Mouse (Mus musculus) kidney, embryonic 16.5 days (tissue): ENCODE results near the gene Selenoi. TPM values are rescaled to one million over a fixed set of nuclear protein-coding genes. Genes with fewer than 3 reads are reported as not detected.

ENCODE experiments used
- ATAC-seq: fragments of 200-750 bp; cut with Nextera tagmentation; 2 replicates; pipeline ENCODE4 v1.8.0; 2017; ENCODE audit warnings: moderate TSS enrichment; ENCODE audit not compliant: low FRiP score, low TSS enrichment
- H3K27ac ChIP-seq: fragments of 300-500 bp; sonication (generic); 2 replicates; pipeline ENCODE4 v1.5.1; 2014; ENCODE audit warnings: low read length
- H3K27me3 ChIP-seq: fragments of 300-500 bp; sonication (generic); 2 replicates; pipeline ENCODE4 v1.6.1; 2014; ENCODE audit warnings: low read length, control low read depth, mixed read lengths; ENCODE audit not compliant: insufficient read depth
- H3K36me3 ChIP-seq: fragments of 300-500 bp; sonication (generic); 2 replicates; pipeline ENCODE4 v1.6.1; 2014; ENCODE audit warnings: low read length, control low read depth, mixed read lengths; ENCODE audit not compliant: insufficient read depth
- H3K4me1 ChIP-seq: fragments of 300-500 bp; sonication (generic); 2 replicates; pipeline ENCODE4 v1.6.1; 2014; ENCODE audit warnings: low read length, control low read depth, mixed read lengths; ENCODE audit not compliant: insufficient read depth
- H3K4me2 ChIP-seq: fragments of 300-500 bp; sonication (generic); replicated peaks from 2 replicates; pipeline ENCODE4 v1.6.1; 2014; ENCODE audit warnings: low read depth, low read length
- H3K4me3 ChIP-seq: fragments of 300-500 bp; sonication (generic); 2 replicates; pipeline ENCODE4 v1.5.1; 2014; ENCODE audit warnings: mild to moderate bottlenecking, low read length
- H3K9ac ChIP-seq: fragments of 300-500 bp; sonication (generic); replicated peaks from 2 replicates; pipeline ENCODE4 v1.6.1; 2014; ENCODE audit warnings: low read length
- H3K9me3 ChIP-seq: fragments of 300-500 bp; sonication (generic); 2 replicates; pipeline ENCODE4 v1.6.1; 2016; ENCODE audit warnings: low read length, control low read depth
- WGBS: fragments of 180-500 bp; shearing (Covaris S2); extraction: QIAGEN DNeasy Blood & Tissue Kit; methylation state at CpG from one replicate; pipeline ENCODE4 v1.1.7; 2014; 5-methylcytosine and 5-hydroxymethylcytosine counted together
- polyA plus RNA-seq: library from polyadenylated mRNA; unstranded; fragments of >200 nt; fragmentation: Nextera tagmentation; extraction: Ambion mirVana; gene quantifications from 2 replicates; pipeline ENCODE4 v1.2.1, GENCODE M21; 2015

Gene Selenoi
- polyA plus RNA-seq, 1 experiment from 2014 or later = 14.5 TPM

GRCm38 (mm10) chr5:30255567-30256354, 23.4 kb downstream of the Selenoi start:
- 85% methylated on average over 12 of the region's 12 CpGs for WGBS

DNA sequence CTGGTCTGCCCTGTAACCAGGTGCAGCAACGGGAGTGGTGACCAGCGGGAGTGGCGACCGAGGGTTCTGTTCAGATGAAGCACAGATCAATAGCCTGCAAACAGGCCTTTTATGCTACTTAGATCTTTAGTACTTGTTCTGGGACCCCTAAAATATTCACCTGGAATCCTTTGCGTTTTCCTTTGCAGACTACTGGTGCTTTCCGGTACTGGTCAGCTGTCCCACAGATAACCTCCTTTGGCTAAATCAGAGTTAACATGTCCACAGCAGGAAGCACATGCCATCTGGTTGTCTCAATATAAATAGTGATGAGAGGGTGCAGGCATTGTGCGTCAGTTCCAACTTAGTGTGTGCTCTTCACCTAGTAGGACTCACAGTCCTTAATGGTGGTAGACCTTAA, 26.4 kb downstream of the Selenoi start:
- no peak overlapping the region for H3K27ac ChIP-seq
- no peak overlapping the region for H3K9ac ChIP-seq
- no peaks in the 10 kb centered on the region for H3K4me1 ChIP-seq
- H3K4me2 ChIP-seq = no peak overlapping the region
- H3K36me3 ChIP-seq = peaks cover 12% of the 10 kb centered on the region; the same call in 1 of the 2 replicates
- H3K9me3 ChIP-seq = no peaks in the 10 kb centered on the region
- no peak for ATAC-seq
- WGBS = 93% methylated on average over 7 of the region's 7 CpGs
- H3K4me3 ChIP-seq = no peak overlapping the region
- no peaks in the 10 kb centered on the region for H3K27me3 ChIP-seq

More at GRCm38 (mm10) chr5:30255567-30256354, 23.4 kb downstream of the Selenoi start:
- no peak for ATAC-seq
- Histone ChIP-seq H3K27ac (no peak overlapping the region), H3K4me1 (no peaks in the 10 kb centered on the region), H3K36me3 (peaks cover 15% of the 10 kb centered on the region; the same call in 1 of the 2 replicates), H3K27me3 (no peaks in the 10 kb centered on the region), H3K4me2 (no peak overlapping the region), H3K9ac (no peak overlapping the region), H3K4me3 (no peak overlapping the region), H3K9me3 (no peaks in the 10 kb centered on the region)

- H3K27me3 ChIP-seq = no peaks in the 10 kb centered on the region
- H3K9ac ChIP-seq = no peak overlapping the region
- H3K4me3 ChIP-seq = no peak overlapping the region
- ATAC-seq = no peak
- peaks cover 13% of the 10 kb centered on the region for H3K36me3 ChIP-seq
- 70% methylated on average over 11 of the region's 11 CpGs for WGBS
- no peaks in the 10 kb centered on the region for H3K9me3 ChIP-seq
- no peaks in the 10 kb centered on the region for H3K4me1 ChIP-seq
- no peak overlapping the region for H3K27ac ChIP-seq
- H3K4me2 ChIP-seq = no peak overlapping the region
Measured at GRCm38 (mm10) chr5:30270571-30271190, 38.3 kb downstream of the Selenoi start.

- no peak for ATAC-seq
- Histone ChIP-seq H3K27ac (no peak overlapping the region), H3K36me3 (peaks cover 6% of the 10 kb centered on the region; the same call in 1 of the 2 replicates), H3K4me1 (no peaks in the 10 kb centered on the region), H3K9ac (no peak overlapping the region), H3K4me2 (no peak overlapping the region), H3K9me3 (no peaks in the 10 kb centered on the region), H3K4me3 (no peak overlapping the region), H3K27me3 (no peaks in the 10 kb centered on the region)
- 79% methylated on average over 11 of the region's 11 CpGs for WGBS
Measured at GRCm38 (mm10) chr5:30271599-30272281, 39.4 kb downstream of the Selenoi start.

DNA sequence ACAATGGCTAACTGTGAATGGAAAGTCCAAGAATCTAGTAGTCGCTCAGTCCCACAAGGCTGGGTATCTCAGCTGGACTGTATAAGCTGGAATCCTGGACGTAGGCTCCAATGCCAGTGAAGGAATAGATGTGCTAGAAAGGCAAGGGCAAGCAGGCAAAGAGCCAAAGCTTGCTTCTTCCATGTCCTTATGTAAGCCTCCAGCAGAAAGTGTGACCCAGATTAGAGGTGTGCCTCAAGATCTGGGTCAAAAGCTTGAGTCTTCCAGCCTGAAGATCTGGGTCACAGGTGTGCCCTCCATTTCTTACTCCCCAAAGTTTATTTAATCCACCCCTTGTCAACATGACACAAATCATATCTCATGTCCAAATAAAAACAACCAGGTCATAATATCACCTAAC, 44.0 kb downstream of the Selenoi start:
- no peaks in the 10 kb centered on the region for H3K27me3 ChIP-seq
- H3K27ac ChIP-seq = no peak overlapping the region
- H3K9ac ChIP-seq = no peak overlapping the region
- no peak overlapping the region for H3K4me3 ChIP-seq
- H3K4me1 ChIP-seq = no peaks in the 10 kb centered on the region
- H3K36me3 ChIP-seq = no peaks in the 10 kb centered on the region
- H3K4me2 ChIP-seq = no peak overlapping the region
- H3K9me3 ChIP-seq = no peaks in the 10 kb centered on the region
- ATAC-seq = no peak
- 80% methylated on average over 2 of the region's 2 CpGs for WGBS

DNA sequence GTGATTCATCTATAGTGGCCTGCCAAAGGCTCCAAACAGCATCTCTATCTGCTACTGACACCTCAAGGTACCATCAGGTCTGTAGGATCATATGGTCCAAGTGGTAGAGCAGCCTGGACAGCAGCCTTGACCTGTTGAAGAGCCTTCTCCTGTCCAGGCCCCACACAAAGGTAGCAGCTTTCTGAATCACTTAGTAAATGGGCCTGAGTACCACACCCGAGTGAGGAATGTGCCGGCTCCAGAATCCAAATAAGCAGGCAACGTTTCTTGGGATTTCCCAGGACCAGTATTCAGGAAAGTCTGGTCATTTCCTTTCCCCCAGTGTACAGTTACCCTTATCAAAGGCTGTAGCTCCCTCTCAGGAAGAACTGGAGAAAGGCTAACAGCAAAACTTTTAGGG, 46.6 kb downstream of the Selenoi start:
- Histone ChIP-seq H3K4me2 (no peak overlapping the region), H3K27ac (no peak overlapping the region), H3K9ac (no peak overlapping the region), H3K36me3 (no peaks in the 10 kb centered on the region), H3K9me3 (no peaks in the 10 kb centered on the region), H3K4me1 (no peaks in the 10 kb centered on the region), H3K4me3 (no peak overlapping the region), H3K27me3 (no peaks in the 10 kb centered on the region)
- WGBS = 59% methylated on average over 3 of the region's 3 CpGs
- ATAC-seq = no peak

- 86% methylated on average over 4 of the region's 4 CpGs for WGBS
- Histone ChIP-seq H3K9me3 (no peaks in the 10 kb centered on the region), H3K4me2 (no peak overlapping the region), H3K27ac (no peak overlapping the region), H3K36me3 (no peaks in the 10 kb centered on the region), H3K9ac (no peak overlapping the region), H3K4me1 (no peaks in the 10 kb centered on the region), H3K4me3 (no peak overlapping the region), H3K27me3 (no peaks in the 10 kb centered on the region)
- ATAC-seq = no peak
Measured at GRCm38 (mm10) chr5:30279446-30279845, 47.1 kb downstream of the Selenoi start.

DNA sequence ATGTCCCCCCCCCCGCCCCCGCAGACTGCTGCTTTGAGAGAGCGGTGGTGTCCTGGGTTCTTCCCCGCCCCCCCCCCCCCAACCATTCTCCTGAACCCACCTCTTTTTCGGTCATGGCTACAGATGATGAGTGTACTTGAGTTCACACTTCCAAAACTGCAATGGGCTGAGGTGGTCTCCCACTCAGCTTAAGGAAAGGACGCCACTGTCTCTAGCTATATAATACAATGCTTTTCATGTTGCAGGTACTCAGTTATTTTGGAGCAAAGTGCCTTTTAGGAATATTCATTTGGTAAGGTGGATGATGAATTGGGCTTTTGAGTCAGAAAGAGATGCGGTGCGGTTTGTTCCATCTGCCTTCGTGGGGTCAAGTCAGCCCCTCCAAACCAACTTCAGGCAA, 48.5 kb downstream of the Selenoi start:
- H3K4me3 ChIP-seq = peak overlapping the region; percentile 44; the same call in 1 of the 2 replicates
- no peak overlapping the region for H3K9ac ChIP-seq
- WGBS = 33% methylated on average over 9 of the region's 9 CpGs
- H3K4me2 ChIP-seq = peak overlapping the region; percentile 63
- no peaks in the 10 kb centered on the region for H3K36me3 ChIP-seq
- H3K27ac ChIP-seq = no peak overlapping the region
- H3K27me3 ChIP-seq = no peaks in the 10 kb centered on the region
- H3K4me1 ChIP-seq = no peaks in the 10 kb centered on the region
- ATAC-seq = no peak
- H3K9me3 ChIP-seq = peaks cover 10% of the 10 kb centered on the region; the same call in 1 of the 2 replicates

- Histone ChIP-seq H3K4me2 (peak within 1 kb of the TSS; percentile 63), H3K9ac (no peak within 1 kb of the TSS; the same call in 1 of the 2 replicates), H3K4me3 (peak within 1 kb of the TSS; percentile 44), H3K27me3 (no peaks in the 10 kb centered on the region), H3K36me3 (no peaks in the 10 kb centered on the region), H3K4me1 (peaks cover 3% of the 10 kb centered on the region; the same call in 1 of the 2 replicates), H3K27ac (no peak within 1 kb of the TSS), H3K9me3 (peaks cover 10% of the 10 kb centered on the region; the same call in 1 of the 2 replicates)
- ATAC-seq = peak; percentile 73; the same call in 1 of the 2 replicates
- 2% methylated on average over 26 of the region's 26 CpGs for WGBS
Measured at GRCm38 (mm10) chr5:30281291-30281732, 48.9 kb downstream of the Selenoi start, which contains the start of gene Drc1. Drc1 (plus strand) TSS chr5:30281388.
